ENCODE assay signal across 20 mouse cellular contexts in genomic region chr13:47109239-47109638, GRCm38 (mm10). TPM values are rescaled to one million over a fixed set of nuclear protein-coding genes. Genes with fewer than 3 reads are reported as not detected.
DNase-seq lines count a peak whose midpoint lies in the region; ATAC-seq lines count a peak whose summit lies in the region.
"Had no signal": no experiment of that assay in that cellular context is flagged by ENCODE, and none has a peak within 500 bp of the region (broad histone marks: within the 10 kb centered on the region; RNA-seq: fewer than 3 reads in every experiment).

No protein-coding gene starts in this region.

- H3K27ac ChIP-seq in liver, embryonic 16.5 days (ENCODE audit: low read length): peak overlapping the region; percentile 99
- H3K27ac ChIP-seq: embryonic facial prominence, embryonic 13.5 days; heart, embryonic 13.5 days; layer of hippocampus, adult 2 months; macrophage; midbrain, embryonic 13.5 days; neural tube, embryonic 12.5 days had no signal

- H3K4me1 ChIP-seq in liver, embryonic 16.5 days (ENCODE audit: control insufficient read depth, low read depth, low read length): peaks cover 61% of the 10 kb centered on the region

- ATAC-seq in erythroid progenitor cell, adult 5-6 weeks (replicated peaks; ENCODE audit: low FRiP score, poor library complexity, severe bottlenecking): peak; percentile 56
- peak; percentile 71 for ATAC-seq in liver, embryonic 16.5 days (ENCODE audit: low read depth)
- ATAC-seq: activated CD4-positive, CD25-positive, alpha-beta regulatory T cell, adult 4 months; hindbrain, embryonic 16.5 days; midbrain, embryonic 13.5 days had no signal

- H3K27me3 ChIP-seq in liver, embryonic 16.5 days (ENCODE audit: control insufficient read depth, insufficient read depth, low read depth, low read length): no peaks in the 10 kb centered on the region
- H3K27me3 ChIP-seq: embryonic facial prominence, embryonic 13.5 days; heart, embryonic 13.5 days; midbrain, embryonic 13.5 days; neural tube, embryonic 12.5 days had no signal

- peak overlapping the region; percentile 66 for H3K4me2 ChIP-seq in liver, embryonic 16.5 days (ENCODE audit: low read depth, low read length)
- H3K4me2 ChIP-seq: embryonic facial prominence, embryonic 13.5 days; heart, embryonic 13.5 days; midbrain, embryonic 13.5 days; neural tube, embryonic 12.5 days had no signal

- no peaks in the 10 kb centered on the region; the same call in 1 of the 2 replicates for H3K36me3 ChIP-seq in liver, embryonic 16.5 days (ENCODE audit: control insufficient read depth, insufficient read depth)
- H3K36me3 ChIP-seq: embryonic facial prominence, embryonic 13.5 days; heart, embryonic 13.5 days; midbrain, embryonic 13.5 days; neural tube, embryonic 12.5 days had no signal

- peak overlapping the region; percentile 29 for H3K4me3 ChIP-seq in liver, embryonic 16.5 days (ENCODE audit: low read depth, low read length)
- H3K4me3 ChIP-seq: embryonic facial prominence, embryonic 13.5 days; heart, embryonic 13.5 days; layer of hippocampus, adult 2 months; midbrain, embryonic 13.5 days; neural tube, embryonic 12.5 days had no signal

- DNase-seq in spleen, postnatal 10 days (ENCODE audit: low spot score in 2 of 2): peak; percentile 34 to 64
- DNase-seq in spleen, postnatal 14 days (ENCODE audit: low spot score in 2 of 2): no peak
- DNase-seq in kidney, adult 11 months: no peak
- no peak for DNase-seq in embryo, embryonic 10 days (ENCODE audit: low spot score)
- no peak for DNase-seq in urinary bladder, adult 18-20 months (ENCODE audit: low spot score in 2 of 2)
- DNase-seq: adrenal gland, postnatal 10 days; cerebellum, adult 9-11 months; kidney, adult 2 months; kidney, postnatal 14 days; thymus, postnatal 36 days had no signal

- WGBS in liver, embryonic 16.5 days (ENCODE audit: insufficient replicate concordance): 26% methylated on average over 2 of the region's 2 CpGs

- H3K9ac ChIP-seq in liver, embryonic 16.5 days (ENCODE audit: low read depth, low read length): peak overlapping the region; percentile 55
- H3K9ac ChIP-seq: embryonic facial prominence, embryonic 13.5 days; heart, embryonic 13.5 days; midbrain, embryonic 13.5 days; neural tube, embryonic 12.5 days had no signal

- H3K9me3 ChIP-seq in liver, embryonic 16.5 days (replicated peaks; ENCODE audit: control insufficient read depth, low read length): no peaks in the 10 kb centered on the region
- H3K9me3 ChIP-seq: embryonic facial prominence, embryonic 13.5 days; heart, embryonic 13.5 days; midbrain, embryonic 13.5 days; neural tube, embryonic 12.5 days had no signal

RNA-seq across cellular contexts. Expression of gene Dek, which starts 3.2 kb away (rescaled TPM):
- total RNA-seq in erythroid progenitor cell, adult 5-6 weeks (2015; ENCODE audit: low replicate concordance): 1,007 and 1,162 TPM in 2 replicates
- total RNA-seq in erythroid progenitor cell, adult 5-6 weeks (2017; ENCODE audit: low replicate concordance): 1,638 and 2,076 TPM in 2 replicates
- polyA plus RNA-seq in liver, embryonic 16.5 days (2015; fragmentation: Nextera tagmentation; extraction: Ambion mirVana): 294 and 338 TPM in 2 replicates

RNA-seq across cellular contexts. Expression of gene Rnf144b, which starts 13.2 kb away (rescaled TPM):
- 0.84 and 2.9 TPM in 2 replicates for total RNA-seq in erythroid progenitor cell, adult 5-6 weeks (2015; ENCODE audit: low replicate concordance)
- total RNA-seq in erythroid progenitor cell, adult 5-6 weeks (2017; ENCODE audit: low replicate concordance): 0.77 and 1.1 TPM in 2 replicates
- polyA plus RNA-seq in liver, embryonic 16.5 days (2015; fragmentation: Nextera tagmentation; extraction: Ambion mirVana): 2.4 and 2.5 TPM in 2 replicates

Comparison
In these comparisons a context has a peak if more than half of its experiments do, and no peak if none do; other contexts are left out.
1. DNase-seq: peak in spleen, postnatal 10 days (2 of 2); none in spleen, postnatal 14 days (0 of 2), kidney, adult 11 months (single experiment), embryo, embryonic 10 days (single experiment) and urinary bladder, adult 18-20 months (0 of 2).